Mouse (Mus musculus) Patski (cell line): Measurements from ENCODE around the gene Aspscr1. TPM values are rescaled to one million over a fixed set of nuclear protein-coding genes. Genes with fewer than 3 reads are reported as not detected.
A peak's percentile ranks its signal among the peaks of the same experiment; 100 is the strongest.

ENCODE experiments used
- ATAC-seq: fragments of 100-300 bp; one replicate; pipeline ENCODE4 v1.8.0; 2021
- CTCF ChIA-PET: fragments of 350-600 bp; sonication (Branson Sonifier 250); formaldehyde crosslinking; loops from one replicate; lab custom pipeline; 2022; ENCODE audit warnings: inconsistent platforms; lab: Charles Lee
- POLR2A ChIA-PET: fragments of 350-600 bp; sonication (Branson Sonifier 250); formaldehyde crosslinking; loops from one replicate; lab custom pipeline; 2022; ENCODE audit warnings: antibody characterized with exemption, inconsistent platforms; lab: Charles Lee
- DNase-seq: peaks from one replicate; pipeline ENCODE4 v3.0.0-alpha.2; 2011; ENCODE audit warnings: low read depth, low spot score
- H3K27me3 ChIP-seq: fragments of 371-371 bp; one replicate; pipeline ENCODE4 v1.5.1; 2021
- CTCF ChIP-seq: fragments of 100-300 bp; IDR thresholded peaks from one replicate; pipeline ENCODE4 v1.5.1; 2021
- in situ Hi-C: fragments of 300-500 bp; cut with MboI; formaldehyde crosslinking; loops from 3 replicates; pipeline ENCODE4 v1.11.1; 2018; ENCODE audit warnings: low pct_unique_long_range_greater_than_20kb, mixed read lengths
- polyA plus RNA-seq: library from polyadenylated mRNA; unstranded; gene quantifications from one replicate; pipeline ENCODE4 v1.2.3, GENCODE M21; 2021

The Aspscr1 gene
- polyA plus RNA-seq, 1 experiment from 2014 or later, result 54.9 TPM

DNA sequence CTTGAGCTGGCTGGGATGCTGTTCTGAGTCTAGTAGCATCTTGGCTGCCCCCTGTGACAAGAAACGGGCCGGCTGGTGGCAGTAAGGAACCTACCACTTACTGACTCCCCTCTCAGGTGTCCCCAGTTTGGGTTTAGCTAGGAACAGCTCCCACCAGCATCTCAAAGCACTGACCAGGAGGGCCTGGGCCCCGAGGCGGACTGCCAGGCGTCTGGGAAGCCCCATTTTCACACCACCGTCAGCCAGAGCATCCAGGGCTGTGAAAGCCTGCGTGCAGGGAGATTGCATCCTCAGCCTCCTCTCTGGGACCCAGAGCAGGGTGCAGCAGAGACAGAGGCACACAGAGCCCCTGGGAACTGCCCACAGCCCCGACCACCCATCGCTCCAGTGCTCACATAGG is 31.5 kb upstream of the Aspscr1 start:
- TF ChIP-seq CTCF, result no peak
- ChIA-PET CTCF (interaction anchor here (1.0 kb wide), 1 partner anchor 17 kb away, joined by 5 read pairs; no protein-coding TSS in a partner anchor), POLR2A (no interaction called here)
- ATAC-seq (no peak), DNase-seq (no peak)
- in situ Hi-C loops, result no loop called here
- no peaks in the 10 kb centered on the region for H3K27me3 ChIP-seq

GRCm38 (mm10) chr11:120641869-120642268 is 30.9 kb upstream of the Aspscr1 start:
- in situ Hi-C loops, result no loop called here
- ATAC-seq (no peak), DNase-seq (no peak)
- TF ChIP-seq CTCF, result no peak
- ChIA-PET CTCF (interaction anchor here (1.0 to 1.1 kb wide), 2 partner anchors 17 to 57 kb away, joined by 3 to 5 read pairs; no protein-coding TSS in a partner anchor), POLR2A (interaction anchor here (0.6 to 1.3 kb wide), 2 partner anchors 11 to 156 kb away, joined by 3 read pairs; no protein-coding TSS in a partner anchor)
- no peaks in the 10 kb centered on the region for H3K27me3 ChIP-seq

DNA sequence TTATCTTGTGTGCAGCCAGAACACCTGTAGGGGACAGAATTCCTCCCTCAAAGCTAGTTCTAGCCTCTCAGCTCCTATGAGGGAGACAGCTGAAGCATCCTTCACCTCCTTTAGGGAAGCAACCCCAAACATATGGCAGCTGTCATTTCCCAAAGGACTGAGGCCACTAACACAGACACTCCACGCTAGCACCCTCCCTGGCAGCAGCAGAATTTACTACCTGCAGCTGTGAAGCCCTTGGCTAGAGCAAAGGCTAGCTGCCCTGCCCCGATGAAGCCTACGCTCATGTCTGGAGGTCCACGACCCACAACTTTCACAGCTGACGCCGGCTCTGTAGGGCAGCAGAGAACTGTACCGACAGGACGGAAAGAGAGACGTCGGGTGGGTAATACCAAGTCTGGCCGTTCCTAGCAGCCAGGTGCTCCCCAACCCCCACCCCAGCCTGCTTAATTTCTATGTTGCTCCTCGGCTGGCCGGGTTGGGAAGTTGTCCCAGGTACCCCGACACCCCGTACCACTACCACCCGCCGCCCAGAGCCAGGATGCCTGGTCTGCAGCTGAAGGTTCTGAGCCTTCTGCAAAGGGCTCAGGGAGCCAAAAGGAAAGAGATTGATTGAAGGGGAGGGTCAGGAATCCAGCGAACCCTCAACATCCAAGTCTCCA is 29.7 kb upstream of the Aspscr1 start:
- in situ Hi-C loops, result no loop called here
- ATAC-seq, result peak; percentile 23
- no peak for TF ChIP-seq CTCF
- ChIA-PET CTCF (interaction anchor here (1.1 to 2.2 kb wide), 5 partner anchors 11 to 133 kb away, joined by 3 to 10 read pairs (median 6); no protein-coding TSS in a partner anchor), POLR2A (interaction anchor here (1.3 to 2.0 kb wide), 3 partner anchors 10 to 17 kb away, joined by 3 to 8 read pairs (median 3); partner anchors contain the start of gene Mafg)
- no peak for DNase-seq
- H3K27me3 ChIP-seq, result no peaks in the 10 kb centered on the region

- ATAC-seq (peak; percentile 89), DNase-seq (no peak)
- POLR2A ChIA-PET, result interaction anchor here (1.5 to 2.0 kb wide), 2 partner anchors 11 to 17 kb away, joined by 3 to 8 read pairs; partner anchors contain the start of gene Mafg
- CTCF ChIA-PET, result interaction anchor here (1.1 to 2.2 kb wide), 6 partner anchors 11 to 133 kb away, joined by 3 to 10 read pairs (median 4); no protein-coding TSS in a partner anchor
- in situ Hi-C loops, result no loop called here
- H3K27me3 ChIP-seq, result no peaks in the 10 kb centered on the region
- no peak for TF ChIP-seq CTCF
Measured at GRCm38 (mm10) chr11:120643601-120643987, 29.2 kb upstream of the Aspscr1 start, which contains the start of gene Pycr1. Pycr1 (minus strand) TSS chr11:120643769.

- CTCF ChIA-PET, result no interaction called here
- DNase-seq (no peak), ATAC-seq (no peak)
- TF ChIP-seq CTCF, result no peak
- peaks cover 20% of the 10 kb centered on the region for H3K27me3 ChIP-seq
- in situ Hi-C loops, result no loop called here
- POLR2A ChIA-PET, result no interaction called here
Measured at GRCm38 (mm10) chr11:120647047-120647830, 25.5 kb upstream of the Aspscr1 start.

DNA sequence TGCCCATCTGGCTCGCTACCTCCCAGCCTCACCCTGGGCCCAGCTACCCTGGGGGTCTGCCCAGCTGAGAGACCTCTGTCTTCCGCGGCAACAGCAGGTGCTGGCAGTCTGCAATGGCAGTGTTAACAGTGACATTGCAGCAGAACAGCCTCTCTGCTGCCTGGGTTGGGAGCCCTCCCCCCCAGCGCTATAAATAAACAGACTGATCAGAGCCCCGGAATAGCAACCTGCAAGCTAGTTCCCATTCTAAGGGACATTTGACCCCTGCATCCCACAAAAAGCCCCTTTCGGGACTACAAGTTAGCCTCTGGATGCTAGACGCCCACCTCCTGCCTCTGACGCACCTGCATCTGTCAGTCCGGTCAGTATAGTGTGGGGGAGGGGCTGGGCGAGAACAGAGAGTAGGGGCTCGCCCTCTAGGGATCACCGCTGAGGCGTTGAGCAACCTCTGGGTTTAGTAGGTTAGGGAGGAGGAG is 24.7 kb upstream of the Aspscr1 start, which contains the start of gene Myadml2:
TSS of gene Myadml2 (minus strand) at position 158 of the 476 bp plus-strand sequence.
- TF ChIP-seq CTCF, result no peak
- ChIA-PET POLR2A (no interaction called here), CTCF (no interaction called here)
- ATAC-seq (no peak), DNase-seq (no peak)
- in situ Hi-C loops, result no loop called here
- peaks cover 25% of the 10 kb centered on the region for H3K27me3 ChIP-seq

DNA sequence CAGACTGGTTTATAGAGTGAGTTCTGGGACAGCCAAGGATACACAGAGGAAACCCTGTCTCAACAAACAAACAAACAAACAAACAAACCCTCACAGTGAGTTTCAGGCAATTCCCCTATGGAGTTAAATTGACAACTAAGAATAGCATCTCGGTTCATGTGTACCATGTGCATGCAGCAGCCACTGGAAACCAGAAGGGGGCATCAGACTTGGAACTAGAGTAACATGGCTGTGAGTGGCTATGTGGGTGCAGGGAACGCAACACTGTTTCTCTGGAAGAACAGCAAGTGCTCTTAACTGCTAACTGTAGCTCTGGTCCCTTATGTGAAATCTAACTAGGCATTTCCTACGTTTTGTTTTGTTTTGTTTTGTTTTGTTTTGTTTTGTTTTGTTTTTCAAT is 20.9 kb upstream of the Aspscr1 start:
- CTCF ChIA-PET, result no interaction called here
- POLR2A ChIA-PET, result no interaction called here
- in situ Hi-C loops, result loop anchor here (5.0 kb wide), 1 partner anchor 115 kb away; no protein-coding TSS in a partner anchor
- no peak for TF ChIP-seq CTCF
- H3K27me3 ChIP-seq, result peaks cover 49% of the 10 kb centered on the region
- no peak for ATAC-seq
- DNase-seq, result no peak

GRCm38 (mm10) chr11:120654741-120655140 is 18.0 kb upstream of the Aspscr1 start:
- in situ Hi-C loops, result loop anchor here (5.0 kb wide), 2 partner anchors 58 to 113 kb away; partner anchors contain the start of genes Cenpx and Lrrc45
- CTCF ChIA-PET, result interaction anchor here (0.9 kb wide), 1 partner anchor 11 kb away, joined by 6 read pairs; the partner anchor contains the start of gene Pycr1
- ATAC-seq (no peak), DNase-seq (no peak)
- no peak for TF ChIP-seq CTCF
- H3K27me3 ChIP-seq, result peaks cover 70% of the 10 kb centered on the region
- POLR2A ChIA-PET, result no interaction called here

- no peak for TF ChIP-seq CTCF
- CTCF ChIA-PET, result interaction anchor here (1.2 kb wide), 1 partner anchor 119 kb away, joined by 3 read pairs; no protein-coding TSS in a partner anchor
- in situ Hi-C loops, result loop anchor here (5.0 kb wide), 1 partner anchor 55 kb away; the partner anchor contains the start of genes Cenpx and Lrrc45
- POLR2A ChIA-PET, result no interaction called here
- ATAC-seq (no peak), DNase-seq (no peak)
- H3K27me3 ChIP-seq, result peaks cover 69% of the 10 kb centered on the region
Measured at GRCm38 (mm10) chr11:120657301-120657700, 15.5 kb upstream of the Aspscr1 start.

DNA sequence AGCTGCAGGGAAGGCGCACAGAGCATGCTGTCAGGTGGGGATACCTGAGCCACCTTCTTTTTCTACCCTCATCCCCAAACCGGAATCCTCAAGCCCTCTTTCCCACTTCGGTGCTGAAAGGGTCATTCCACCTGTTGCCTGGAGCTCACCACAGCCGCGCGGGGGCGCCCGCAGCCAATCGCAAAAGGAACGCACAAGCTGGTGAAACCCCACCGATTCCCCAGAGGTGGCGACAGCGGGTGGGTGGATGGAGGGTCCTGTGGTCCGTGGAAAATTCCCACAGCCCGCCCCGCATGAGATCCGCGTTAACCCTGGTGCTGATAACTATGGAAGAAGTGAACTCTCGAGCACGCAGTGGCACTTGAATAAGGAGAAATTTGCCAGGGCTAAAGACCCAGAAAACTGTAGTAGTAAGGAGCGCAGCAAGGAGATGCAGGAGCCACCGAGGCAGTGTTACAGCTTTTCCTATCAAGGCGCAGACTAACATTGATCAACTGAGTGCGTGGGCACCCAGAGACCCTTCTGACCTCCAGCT is 13.8 kb upstream of the Aspscr1 start:
- ChIA-PET CTCF (interaction anchor here (0.9 to 1.9 kb wide), 16 partner anchors 8 to 151 kb away, joined by 3 to 8 read pairs (median 4); partner anchors contain the start of genes Cenpx, Lrrc45 and Pycr1), POLR2A (interaction anchor here (0.7 to 1.0 kb wide), 3 partner anchors 19 to 55 kb away, joined by 3 to 4 read pairs (median 4); partner anchors contain the start of genes Cenpx and Lrrc45)
- H3K27me3 ChIP-seq, result peaks cover 63% of the 10 kb centered on the region
- no peak for TF ChIP-seq CTCF
- in situ Hi-C loops, result loop anchor here (5.0 kb wide), 1 partner anchor 53 kb away; the partner anchor contains the start of genes Cenpx and Lrrc45
- ATAC-seq, result no peak
- DNase-seq, result no peak
